Mouse (Mus musculus): ENCODE measurements around the gene Rufy4. TPM values are rescaled to one million over a fixed set of nuclear protein-coding genes. Genes with fewer than 3 reads are reported as not detected.
"Not testable (repeated sequence)": the region's sequence is repeated elsewhere in the genome, so short reads cannot be mapped to it uniquely, and the experiment has no call there.

Gene Rufy4
- polyA plus RNA-seq, 1 experiment from 2014 or later: 0.17 TPM

DNA sequence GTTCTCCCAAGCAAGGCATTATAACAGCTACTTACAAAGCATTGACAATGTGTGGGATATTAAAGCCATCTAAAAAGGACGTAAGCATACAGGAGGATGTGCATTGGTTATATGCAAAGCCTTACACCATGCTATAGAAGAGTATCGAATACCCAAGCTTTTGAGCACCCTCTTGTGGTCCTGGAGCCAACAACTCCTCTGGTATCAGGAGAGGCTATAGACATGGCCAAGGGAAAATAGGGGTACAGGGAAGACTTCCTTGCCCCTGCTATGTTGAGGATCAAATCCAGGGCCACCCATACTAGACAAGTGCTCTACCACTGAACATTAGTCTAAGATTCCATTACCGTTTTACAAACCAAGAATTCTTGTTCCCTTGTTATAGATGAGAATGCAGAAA, 6.7 kb downstream of the Rufy4 start:
- no peak overlapping the region for H3K4me2 ChIP-seq
- H3K4me1 ChIP-seq: 0 out of 2 replicates have a peak, but pooled peaks cover 2% of the 10 kb centered on the region
- H3K9ac ChIP-seq: no peak overlapping the region
- H3K27ac ChIP-seq: no peak overlapping the region
- no peaks in the 10 kb centered on the region for H3K9me3 ChIP-seq (replicated peaks)
- H3K27me3 ChIP-seq: 0 out of 2 replicates have a peak, but pooled peaks cover 7% of the 10 kb centered on the region
- 72% methylated on average over 3 of the region's 3 CpGs for WGBS
- H3K4me3 ChIP-seq (replicated peaks): no peak overlapping the region
- no peaks in the 10 kb centered on the region for H3K36me3 ChIP-seq
- no peak for ATAC-seq (replicated peaks; ENCODE audit: low FRiP score)

GRCm38 (mm10) chr1:74133954-74134353, 8.6 kb downstream of the Rufy4 start:
- no peaks in the 10 kb centered on the region for H3K36me3 ChIP-seq
- no peak overlapping the region for H3K27ac ChIP-seq
- 0 out of 2 replicates have a peak, but pooled peaks cover 2% of the 10 kb centered on the region for H3K4me1 ChIP-seq
- H3K27me3 ChIP-seq: no peaks in the 10 kb centered on the region
- no peak overlapping the region for H3K9ac ChIP-seq
- H3K4me3 ChIP-seq (replicated peaks): no peak overlapping the region
- ATAC-seq (replicated peaks; ENCODE audit: low FRiP score): no peak
- 74% methylated on average over 6 of the region's 6 CpGs for WGBS
- H3K4me2 ChIP-seq: no peak overlapping the region
- H3K9me3 ChIP-seq (replicated peaks): no peaks in the 10 kb centered on the region

GRCm38 (mm10) chr1:74135326-74135950, 10.1 kb downstream of the Rufy4 start:
- no peak overlapping the region for H3K27ac ChIP-seq
- no peaks in the 10 kb centered on the region for H3K27me3 ChIP-seq
- H3K4me3 ChIP-seq (replicated peaks): no peak overlapping the region
- H3K4me2 ChIP-seq: no peak overlapping the region
- H3K9ac ChIP-seq: no peak overlapping the region
- ATAC-seq (replicated peaks; ENCODE audit: low FRiP score): no peak
- no peaks in the 10 kb centered on the region for H3K36me3 ChIP-seq
- H3K4me1 ChIP-seq: no peaks in the 10 kb centered on the region
- H3K9me3 ChIP-seq (replicated peaks): no peaks in the 10 kb centered on the region
- WGBS: 80% methylated on average over 6 of the region's 6 CpGs

DNA sequence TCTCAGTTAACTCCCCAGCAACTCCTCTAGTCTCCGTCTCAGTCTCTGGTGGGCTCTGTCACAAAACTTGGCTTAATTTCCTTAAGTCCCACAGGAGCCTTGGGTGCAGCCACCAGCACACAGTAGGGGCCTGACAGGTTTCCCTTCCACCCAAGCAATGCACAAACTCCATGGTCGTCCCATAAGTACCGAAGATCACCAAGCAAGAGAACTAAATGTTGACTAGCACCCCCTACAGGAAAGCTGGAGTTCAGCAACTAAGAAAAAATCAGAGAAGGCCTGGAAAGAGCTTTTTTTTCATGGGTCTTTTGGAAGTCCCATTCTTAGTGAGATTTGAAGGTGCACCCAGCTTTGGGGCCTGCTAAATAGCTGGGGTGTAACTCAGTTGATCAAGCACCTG, 14.1 kb downstream of the Rufy4 start:
- Histone ChIP-seq H3K27me3 (no peaks in the 10 kb centered on the region), H3K9me3 (replicated peaks) (no peaks in the 10 kb centered on the region), H3K4me3 (replicated peaks) (no peak overlapping the region), H3K4me1 (no peaks in the 10 kb centered on the region), H3K27ac (no peak overlapping the region), H3K9ac (no peak overlapping the region), H3K36me3 (no peaks in the 10 kb centered on the region), H3K4me2 (no peak overlapping the region)
- ATAC-seq (replicated peaks; ENCODE audit: low FRiP score): no peak
- 57% methylated on average over 3 of the region's 3 CpGs for WGBS

GRCm38 (mm10) chr1:74141781-74142180, 16.4 kb downstream of the Rufy4 start:
- ATAC-seq (replicated peaks; ENCODE audit: low FRiP score): no peak
- no peak overlapping the region for H3K4me2 ChIP-seq
- H3K9ac ChIP-seq: no peak overlapping the region
- H3K27me3 ChIP-seq: no peaks in the 10 kb centered on the region
- H3K4me1 ChIP-seq: no peaks in the 10 kb centered on the region
- H3K9me3 ChIP-seq (replicated peaks): no peaks in the 10 kb centered on the region
- 75% methylated on average over 8 of the region's 8 CpGs for WGBS
- H3K4me3 ChIP-seq (replicated peaks): no peak overlapping the region
- no peak overlapping the region for H3K27ac ChIP-seq
- no peaks in the 10 kb centered on the region for H3K36me3 ChIP-seq

DNA sequence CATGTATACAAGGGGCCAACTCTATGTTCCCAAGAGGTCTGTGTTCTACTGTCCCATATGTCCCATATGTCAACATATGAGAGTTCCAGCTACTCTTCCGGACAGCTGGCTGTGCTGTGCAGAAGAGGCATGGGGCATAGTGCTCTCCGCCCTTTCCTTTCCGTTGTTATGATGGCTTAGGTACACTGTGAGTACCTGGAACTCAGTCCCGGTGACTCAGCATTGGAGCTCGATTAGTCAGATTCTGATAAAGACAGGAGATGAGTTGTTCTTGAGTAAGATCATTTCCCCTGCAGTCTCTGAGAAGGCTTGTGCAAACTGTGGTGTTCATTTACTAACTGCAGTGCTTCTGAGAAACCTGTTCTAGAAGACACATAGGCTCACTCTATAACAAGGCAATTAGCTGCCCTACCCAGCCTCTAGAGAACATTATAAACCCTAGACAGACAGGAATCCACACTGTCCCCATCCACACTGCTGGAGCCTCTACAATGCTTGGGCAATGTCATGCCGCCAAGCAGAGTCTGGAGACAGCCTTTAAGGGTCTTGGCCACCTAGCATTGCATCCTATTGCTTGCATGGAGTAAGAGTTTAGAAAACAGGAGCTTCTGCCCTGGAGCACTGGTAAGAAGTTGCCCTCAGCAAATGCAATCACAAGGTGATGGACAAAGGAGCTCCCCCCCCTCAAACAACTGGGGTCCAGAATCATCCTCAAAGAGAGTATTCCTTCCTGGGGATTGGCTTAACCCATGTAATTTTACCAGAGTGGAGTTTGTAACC, 24.0 kb downstream of the Rufy4 start:
- Histone ChIP-seq H3K4me2 (no peak overlapping the region), H3K4me1 (no peaks in the 10 kb centered on the region), H3K36me3 (no peaks in the 10 kb centered on the region), H3K27ac (no peak overlapping the region), H3K9me3 (replicated peaks) (no peaks in the 10 kb centered on the region), H3K4me3 (replicated peaks) (no peak overlapping the region), H3K9ac (no peak overlapping the region), H3K27me3 (no peaks in the 10 kb centered on the region)
- 83% methylated on average over 6 of the region's 6 CpGs for WGBS
- ATAC-seq (replicated peaks; ENCODE audit: low FRiP score): no peak

- no peaks in the 10 kb centered on the region for H3K9me3 ChIP-seq (replicated peaks)
- ATAC-seq (replicated peaks; ENCODE audit: low FRiP score): no peak
- no peak overlapping the region for H3K4me3 ChIP-seq (replicated peaks)
- H3K36me3 ChIP-seq: no peaks in the 10 kb centered on the region
- no peaks in the 10 kb centered on the region for H3K27me3 ChIP-seq
- WGBS: 80% methylated on average over 3 of the region's 3 CpGs
- no peak overlapping the region for H3K9ac ChIP-seq
- no peak overlapping the region for H3K27ac ChIP-seq
- no peak overlapping the region for H3K4me2 ChIP-seq
- H3K4me1 ChIP-seq: no peaks in the 10 kb centered on the region
These were observed 24.8 kb downstream of the Rufy4 start for GRCm38 (mm10) chr1:74150101-74150500.

DNA sequence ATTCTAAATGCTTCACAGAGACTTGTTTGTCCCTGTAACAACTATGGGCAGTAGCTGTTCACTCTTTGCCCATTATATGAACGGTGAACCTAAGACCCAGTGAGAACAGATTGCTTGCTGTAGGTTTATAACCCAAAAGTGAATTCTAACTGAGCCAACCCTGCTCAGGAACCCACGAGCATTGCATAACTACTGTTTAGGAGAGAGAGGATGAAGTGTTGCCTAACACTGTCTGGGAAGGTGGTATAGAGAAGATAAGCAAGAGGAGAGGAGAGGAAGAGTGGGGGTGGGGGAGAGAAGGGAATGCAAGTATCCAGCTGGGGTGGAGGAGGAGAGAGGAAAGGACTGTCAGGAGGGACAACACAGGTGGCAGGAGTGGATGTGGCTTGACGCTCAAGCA, 25.8 kb downstream of the Rufy4 start:
- H3K36me3 ChIP-seq: no peaks in the 10 kb centered on the region
- no peak overlapping the region for H3K4me2 ChIP-seq
- H3K9me3 ChIP-seq (replicated peaks): no peaks in the 10 kb centered on the region
- no peak for ATAC-seq (replicated peaks; ENCODE audit: low FRiP score)
- H3K9ac ChIP-seq: no peak overlapping the region
- H3K4me3 ChIP-seq (replicated peaks): no peak overlapping the region
- no peaks in the 10 kb centered on the region for H3K4me1 ChIP-seq
- no peak overlapping the region for H3K27ac ChIP-seq
- 79% methylated on average over 3 of the region's 3 CpGs for WGBS
- no peaks in the 10 kb centered on the region for H3K27me3 ChIP-seq

- Histone ChIP-seq H3K9me3 (replicated peaks) (no peaks in the 10 kb centered on the region), H3K9ac (no peak within 1 kb of the TSS), H3K4me2 (no peak within 1 kb of the TSS), H3K4me3 (replicated peaks) (no peak within 1 kb of the TSS), H3K4me1 (no peaks in the 10 kb centered on the region), H3K27me3 (no peaks in the 10 kb centered on the region), H3K36me3 (no peaks in the 10 kb centered on the region), H3K27ac (no peak within 1 kb of the TSS)
- ATAC-seq (replicated peaks; ENCODE audit: low FRiP score): no peak
- WGBS: 63% methylated on average over 8 of the region's 8 CpGs
These were observed 28.3 kb downstream of the Rufy4 start, which contains the start of gene Cxcr2 for GRCm38 (mm10) chr1:74153461-74154184. Cxcr2 (plus strand) TSS chr1:74153989.

DNA sequence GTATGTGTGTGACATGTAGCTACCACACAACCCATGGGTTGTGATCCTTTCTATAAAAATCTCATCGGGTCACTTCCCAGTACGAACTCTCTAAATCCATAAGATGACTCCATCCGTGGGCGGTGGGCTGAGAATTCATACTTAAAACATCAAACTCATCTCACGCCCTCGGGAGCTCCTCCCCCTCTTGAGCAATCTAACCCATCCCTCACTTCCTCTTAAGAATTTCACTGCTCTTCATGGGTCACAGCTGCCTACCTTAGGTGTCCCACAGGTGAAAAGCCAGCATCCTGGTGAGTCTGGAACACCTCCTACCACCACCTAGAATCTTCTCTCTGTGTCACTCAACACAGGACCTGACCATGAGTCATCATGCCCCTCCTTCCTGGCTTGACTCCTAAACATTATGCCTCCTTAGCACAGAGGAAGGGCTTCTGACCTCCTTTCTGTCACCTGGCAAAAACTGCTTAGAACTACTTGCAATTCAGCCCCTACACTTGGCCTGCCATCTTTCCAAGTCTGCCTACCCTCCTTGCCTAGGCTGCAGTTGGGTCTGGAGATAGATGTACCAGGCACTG, 30.2 kb downstream of the Rufy4 start:
- H3K4me2 ChIP-seq: no peak overlapping the region

DNA sequence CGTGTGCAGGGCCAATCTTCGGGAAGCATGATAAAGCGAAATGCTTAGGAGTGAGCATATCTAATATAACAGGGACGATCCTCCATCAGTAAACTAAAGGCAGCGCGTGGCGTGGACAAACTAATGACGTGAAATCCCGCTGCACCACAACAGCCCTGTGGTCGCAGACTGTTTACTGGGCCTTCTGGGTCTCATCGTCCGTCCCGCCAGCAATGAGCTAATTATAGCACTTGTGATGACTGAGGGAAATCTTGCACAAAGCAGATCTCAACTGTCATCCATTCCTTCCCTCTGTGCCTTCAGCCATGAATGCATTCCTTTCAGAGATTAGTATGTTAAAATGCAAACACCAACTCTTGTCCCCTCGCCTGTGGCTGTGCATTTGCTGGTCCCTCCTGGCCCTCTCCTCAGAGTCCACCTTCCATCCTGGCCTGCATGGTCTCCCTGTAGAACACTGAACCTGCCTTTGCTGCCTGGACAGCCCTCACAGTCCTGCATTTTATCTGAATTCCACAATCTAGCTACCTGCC, 31.1 kb downstream of the Rufy4 start:
- Histone ChIP-seq H3K9me3 (replicated peaks) (no peaks in the 10 kb centered on the region), H3K9ac (no peak overlapping the region), H3K4me1 (no peaks in the 10 kb centered on the region), H3K4me3 (replicated peaks) (no peak overlapping the region), H3K36me3 (no peaks in the 10 kb centered on the region), H3K4me2 (no peak overlapping the region), H3K27me3 (no peaks in the 10 kb centered on the region), H3K27ac (no peak overlapping the region)
- no peak for ATAC-seq (replicated peaks; ENCODE audit: low FRiP score)
- 82% methylated on average over 14 of the region's 14 CpGs for WGBS

More for the DNA sequence above, 30.2 kb downstream of the Rufy4 start:
- H3K9ac ChIP-seq: no peak overlapping the region
- no peak overlapping the region for H3K27ac ChIP-seq
- no peaks in the 10 kb centered on the region for H3K27me3 ChIP-seq
- no peak for ATAC-seq (replicated peaks; ENCODE audit: low FRiP score)
- no peaks in the 10 kb centered on the region for H3K9me3 ChIP-seq (replicated peaks)
- H3K4me3 ChIP-seq (replicated peaks): no peak overlapping the region
- H3K4me1 ChIP-seq: no peaks in the 10 kb centered on the region
- no peaks in the 10 kb centered on the region for H3K36me3 ChIP-seq
- 78% methylated on average over 6 of the region's 6 CpGs for WGBS

DNA sequence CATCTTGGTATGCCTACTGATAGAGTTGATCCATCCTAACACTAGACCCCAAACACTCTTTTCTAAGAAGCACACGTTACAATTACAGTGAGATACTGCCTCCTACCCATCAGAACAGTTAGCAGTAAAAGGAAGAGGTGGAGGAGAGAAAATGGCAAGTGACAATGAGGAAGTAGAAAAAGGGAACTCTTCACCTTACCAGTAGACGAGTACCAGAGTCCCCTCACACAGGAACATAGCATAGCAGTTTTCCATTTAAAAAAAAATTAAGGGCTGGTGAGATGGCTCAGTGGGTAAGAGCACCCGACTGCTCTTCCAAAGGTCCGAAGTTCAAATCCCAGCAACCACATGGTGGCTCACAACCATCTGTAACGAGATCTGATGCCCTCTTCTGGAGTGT, 34.3 kb downstream of the Rufy4 start:
- not testable (repeated sequence) for ATAC-seq (replicated peaks; ENCODE audit: low FRiP score); H3K4me2 ChIP-seq; H3K4me1 ChIP-seq; H3K4me3 ChIP-seq (replicated peaks); H3K9ac ChIP-seq; H3K9me3 ChIP-seq (replicated peaks); H3K27ac ChIP-seq; H3K27me3 ChIP-seq; H3K36me3 ChIP-seq
- 87% methylated on average over 5 of the region's 5 CpGs for WGBS
